Mouse (Mus musculus): Measurements from ENCODE around the gene Parl. TPM values are rescaled to one million over a fixed set of nuclear protein-coding genes. Genes with fewer than 3 reads are reported as not detected.

Parl gene
- total and polyA plus RNA-seq, 3 experiments = 79.2 to 241 (median 126) TPM

DNA sequence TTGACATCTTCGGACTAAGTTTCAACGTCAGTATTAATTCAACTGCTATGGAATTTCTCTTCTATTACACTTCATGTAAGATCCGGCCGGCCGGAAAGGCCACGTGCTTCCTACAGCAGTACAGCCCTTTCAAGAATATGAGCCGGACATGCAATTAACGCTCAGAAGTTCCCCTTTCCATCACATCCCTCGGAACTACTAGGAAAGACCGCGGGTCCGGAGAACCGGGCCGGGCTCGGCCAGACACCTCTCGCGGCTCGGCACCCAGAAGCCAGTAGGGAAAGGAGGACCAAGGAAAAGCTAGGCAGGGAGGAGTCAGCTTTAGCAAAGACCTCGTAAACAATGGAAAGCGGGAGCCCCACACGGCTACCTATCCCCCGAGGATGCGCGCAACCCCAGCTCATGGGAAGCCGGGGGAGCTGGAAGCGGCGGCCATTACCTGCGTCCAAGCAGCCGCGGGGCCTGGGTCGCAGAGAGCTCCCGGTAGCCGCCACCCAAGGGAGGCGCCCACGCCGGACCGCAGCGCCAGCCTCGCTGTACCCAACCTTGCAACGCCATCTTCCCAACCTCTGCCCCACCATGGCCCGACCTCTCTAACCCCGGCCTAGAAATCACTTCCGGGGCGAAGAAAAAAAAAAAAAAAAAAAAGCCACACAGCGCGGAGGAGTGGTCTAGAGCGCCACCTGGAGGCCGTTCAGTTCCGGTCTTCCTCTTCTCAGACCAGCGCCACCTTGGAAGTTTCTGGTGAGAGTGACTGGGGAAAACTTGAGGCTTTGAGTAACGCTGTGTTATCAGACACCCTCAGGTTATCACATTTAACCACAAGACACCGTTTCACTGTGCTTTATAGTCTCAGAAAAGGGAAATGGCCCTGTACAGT lies at the start of gene Parl (continued):
- TF ChIP-seq ZMIZ1 (IDR thresholded peaks at IDR 0.05; ENCODE audit: low read depth, low read length) (no peak), CHD1 (IDR thresholded peaks at IDR 0.05; ENCODE audit: low read depth, low read length) (no peak), MYB (IDR thresholded peaks at IDR 0.05; ENCODE audit: low read depth, low read length) (peak; percentile 74), ZKSCAN1 (IDR thresholded peaks at IDR 0.05; ENCODE audit: low read depth, low read length) (peak; percentile 89; the same call in 1 of the 2 replicates), RCOR1 (IDR thresholded peaks at IDR 0.05; ENCODE audit: low read depth, low read length) (peak; percentile 100)

DNA sequence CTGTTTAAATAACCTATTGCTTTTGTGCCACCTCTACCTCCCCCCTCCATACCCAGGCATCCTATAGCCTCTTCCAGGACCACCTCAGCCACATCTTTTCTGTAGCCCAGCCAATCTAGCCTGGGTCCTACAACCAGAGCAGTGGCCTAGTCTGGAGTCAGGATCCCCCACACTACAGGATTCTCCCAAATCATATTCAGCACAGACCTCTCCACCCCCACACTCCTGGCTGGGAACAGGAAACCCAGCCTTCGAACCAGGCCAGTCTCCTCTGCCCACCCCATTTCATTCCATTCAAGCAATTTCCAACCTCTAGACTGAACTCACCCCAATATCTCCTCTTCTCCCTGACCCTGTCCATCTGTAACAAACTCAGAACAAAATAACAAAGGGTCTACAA lies 43.3 kb upstream of the Parl start:
- DNase-seq (ENCODE audit: low read depth, low spot score) = no peak
- Histone ChIP-seq H3K27ac (ENCODE audit: control insufficient read depth, low read depth, low read length) (no peak overlapping the region), H3K4me1 (ENCODE audit: control insufficient read depth in 1 of 2, insufficient read depth in 2 of 2, low read length in 2 of 2) (no peaks in the 10 kb centered on the region), H3K79me2 (ENCODE audit: control insufficient read depth, insufficient read depth, low read length, poor library complexity) (no peaks in the 10 kb centered on the region), H3K36me3 (ENCODE audit: control insufficient read depth in 1 of 2, insufficient read depth in 2 of 2, low read length in 2 of 2) (no peaks in the 10 kb centered on the region; a peak in 2 of 4 replicates), H3K9ac (ENCODE audit: control insufficient read depth, low read depth, low read length, poor library complexity, severe bottlenecking) (no peak overlapping the region), H3K27me3 (ENCODE audit: control insufficient read depth in 1 of 2, insufficient read depth in 2 of 2, low read length in 2 of 2) (no peaks in the 10 kb centered on the region), H3K9me3 (replicated peaks; ENCODE audit: insufficient read depth, low read length) (no peaks in the 10 kb centered on the region), H3K4me3 (ENCODE audit: control insufficient read depth in 1 of 2, insufficient read depth in 1 of 2, low read depth in 2 of 2, low read length in 2 of 2) (no peak overlapping the region)
- no peak for TF ChIP-seq MYB (IDR thresholded peaks at IDR 0.05; ENCODE audit: low read depth, low read length)
- TF ChIP-seq POLR2AphosphoS2 (IDR thresholded peaks at IDR 0.05; ENCODE audit: low read length) = no peak
- no peak for TF ChIP-seq MXI1 (IDR thresholded peaks at IDR 0.05; ENCODE audit: low read depth, low read length)
- TF ChIP-seq ELF1 (IDR thresholded peaks at IDR 0.05; ENCODE audit: low read depth, low read length) = no peak
- TF ChIP-seq HCFC1 (IDR thresholded peaks at IDR 0.05; ENCODE audit: low read depth, low read length) = no peak
- TF ChIP-seq ZNF384 (IDR thresholded peaks at IDR 0.05; ENCODE audit: low read depth, low read length) = no peak
- no peak for TF ChIP-seq POLR2A (IDR thresholded peaks at IDR 0.05; ENCODE audit: control insufficient read depth in 1 of 2, insufficient read depth in 1 of 2, low read depth in 1 of 2, low read length in 2 of 2, poor library complexity in 1 of 2)
- TF ChIP-seq GABPA (IDR thresholded peaks at IDR 0.05; ENCODE audit: low read depth, low read length) = no peak
- no peak for TF ChIP-seq ETS1 (IDR thresholded peaks at IDR 0.05; ENCODE audit: low read depth, low read length)

DNA sequence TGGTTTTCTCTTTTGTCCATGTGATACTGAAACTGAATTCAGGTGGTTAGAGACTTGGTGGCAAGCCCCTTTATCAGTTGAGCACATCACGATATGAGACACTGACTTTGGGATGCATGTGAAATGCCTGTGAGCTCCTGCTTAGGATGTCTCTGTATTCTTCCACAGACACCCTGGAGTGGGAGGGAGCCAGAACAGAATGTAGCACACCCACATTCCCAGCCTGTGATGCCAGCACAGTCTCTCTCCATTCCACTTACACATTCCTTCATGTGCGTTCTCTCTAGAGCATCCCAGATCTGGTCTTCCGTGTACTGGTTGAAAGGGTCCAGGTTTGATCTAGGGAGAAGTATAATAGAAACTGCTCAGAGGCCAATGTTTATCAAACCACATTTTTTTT lies 36.4 kb upstream of the Parl start:
- Histone ChIP-seq H3K36me3 (ENCODE audit: control insufficient read depth in 1 of 2, insufficient read depth in 2 of 2, low read length in 2 of 2) (no peaks in the 10 kb centered on the region; a peak in 2 of 4 replicates), H3K4me3 (ENCODE audit: control insufficient read depth in 1 of 2, insufficient read depth in 1 of 2, low read depth in 2 of 2, low read length in 2 of 2) (no peak overlapping the region)
- no peak for TF ChIP-seq POLR2AphosphoS5 (IDR thresholded peaks at IDR 0.05; ENCODE audit: borderline replicate concordance, low read depth, low read length)

More for the DNA sequence above, 36.4 kb upstream of the Parl start:
- no peaks in the 10 kb centered on the region for H3K4me1 ChIP-seq (ENCODE audit: control insufficient read depth in 1 of 2, insufficient read depth in 2 of 2, low read length in 2 of 2)
- H3K9me3 ChIP-seq (replicated peaks; ENCODE audit: insufficient read depth, low read length) = no peaks in the 10 kb centered on the region
- no peak overlapping the region for H3K9ac ChIP-seq (ENCODE audit: control insufficient read depth, low read depth, low read length, poor library complexity, severe bottlenecking)
- H3K79me2 ChIP-seq (ENCODE audit: control insufficient read depth, insufficient read depth, low read length, poor library complexity) = no peaks in the 10 kb centered on the region
- no peaks in the 10 kb centered on the region for H3K27me3 ChIP-seq (ENCODE audit: control insufficient read depth in 1 of 2, insufficient read depth in 2 of 2, low read length in 2 of 2)
- no peak for DNase-seq (ENCODE audit: low read depth, low spot score)
- H3K27ac ChIP-seq (ENCODE audit: control insufficient read depth, low read depth, low read length) = no peak overlapping the region

Measured in MEL (cell line).